Mouse (Mus musculus) kidney, adult 9 months (tissue): Measurements from ENCODE around the gene Galnt2.

Source experiments
- DNase-seq: peaks from one replicate; pipeline ENCODE4 v3.0.0; 2022

Galnt2 gene

GRCm38 (mm10) chr8:124274441-124275120, 43.4 kb downstream of the Galnt2 start:
- no peak for DNase-seq

DNA sequence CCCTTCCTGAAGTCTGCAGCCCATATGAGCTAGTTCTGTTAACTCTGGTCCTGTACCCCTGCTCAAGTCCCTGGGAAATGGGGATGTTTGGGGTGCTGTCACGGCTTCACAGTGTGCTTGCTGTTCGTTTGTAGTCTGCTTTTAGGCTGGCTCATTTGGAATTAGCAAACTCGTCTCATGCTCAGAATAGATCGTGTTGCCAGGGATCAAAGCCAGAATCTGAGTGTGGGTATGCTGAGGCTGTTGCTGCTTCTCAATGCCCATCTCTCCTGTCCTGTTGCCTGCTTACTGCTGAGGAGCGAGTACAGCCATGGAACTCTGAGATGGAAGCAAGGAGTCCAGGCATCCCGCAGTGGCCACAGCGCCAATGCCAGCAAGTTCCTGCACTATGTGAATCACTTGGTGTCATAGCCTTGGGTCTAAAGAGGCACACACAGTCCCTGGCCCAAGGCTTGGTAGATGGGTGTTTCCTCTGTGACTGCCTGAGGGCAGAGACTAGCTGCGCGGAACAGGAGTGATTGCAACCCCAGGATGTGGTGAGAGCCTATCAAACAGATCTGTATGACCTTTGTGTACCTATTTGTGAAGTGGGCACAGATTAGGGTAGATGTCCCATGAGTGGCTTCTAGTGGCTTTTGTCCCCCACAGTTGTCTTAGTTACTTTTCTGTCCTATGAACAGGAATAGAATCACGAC, 44.3 kb downstream of the Galnt2 start:
- DNase-seq = no peak

DNA sequence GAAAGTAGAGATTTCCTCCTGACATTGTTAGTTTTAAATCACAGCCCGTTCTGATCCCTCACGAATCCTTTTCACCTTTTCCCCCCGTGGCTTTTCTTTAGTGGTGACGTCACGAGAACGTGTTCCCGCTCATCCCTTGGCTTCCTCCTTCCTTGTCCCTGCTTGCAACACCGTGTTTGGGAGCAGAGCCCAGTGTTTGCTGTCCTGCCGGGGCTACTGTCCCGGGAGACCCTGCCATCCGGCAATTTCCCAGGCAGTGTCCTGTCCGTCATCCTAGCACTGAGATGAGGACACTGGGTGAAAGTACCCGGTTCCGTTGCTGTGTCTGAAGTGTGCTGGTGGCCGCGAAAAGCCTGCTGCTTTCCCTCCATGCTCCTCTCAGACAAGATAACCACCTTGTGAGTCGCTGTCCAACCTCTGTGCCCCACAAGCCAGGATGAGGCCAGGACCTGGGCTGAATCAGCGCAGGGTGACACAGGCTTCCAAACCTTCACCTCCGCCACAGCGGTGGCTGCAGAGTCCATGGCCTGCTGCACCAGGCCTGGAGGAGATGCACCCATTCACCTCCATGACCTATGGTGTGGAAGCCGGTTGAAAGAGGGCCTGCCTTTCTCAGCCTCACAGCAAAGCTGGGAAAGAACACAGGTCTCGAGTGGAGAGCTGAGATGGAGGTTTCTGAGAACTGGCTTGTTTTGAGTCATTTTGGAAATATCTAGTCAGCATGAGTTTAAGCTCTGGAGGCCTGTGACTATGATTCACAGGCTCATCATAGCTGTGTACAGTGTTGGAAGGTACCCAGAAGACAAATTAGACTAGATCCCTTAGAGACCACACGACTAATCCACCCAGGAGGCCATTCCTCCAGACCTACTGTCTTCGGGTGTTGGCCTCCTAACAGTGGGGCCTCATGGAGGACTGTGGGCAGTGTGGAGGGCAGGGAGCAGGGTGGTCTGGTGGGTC, 47.0 kb downstream of the Galnt2 start:
- no peak for DNase-seq

DNA sequence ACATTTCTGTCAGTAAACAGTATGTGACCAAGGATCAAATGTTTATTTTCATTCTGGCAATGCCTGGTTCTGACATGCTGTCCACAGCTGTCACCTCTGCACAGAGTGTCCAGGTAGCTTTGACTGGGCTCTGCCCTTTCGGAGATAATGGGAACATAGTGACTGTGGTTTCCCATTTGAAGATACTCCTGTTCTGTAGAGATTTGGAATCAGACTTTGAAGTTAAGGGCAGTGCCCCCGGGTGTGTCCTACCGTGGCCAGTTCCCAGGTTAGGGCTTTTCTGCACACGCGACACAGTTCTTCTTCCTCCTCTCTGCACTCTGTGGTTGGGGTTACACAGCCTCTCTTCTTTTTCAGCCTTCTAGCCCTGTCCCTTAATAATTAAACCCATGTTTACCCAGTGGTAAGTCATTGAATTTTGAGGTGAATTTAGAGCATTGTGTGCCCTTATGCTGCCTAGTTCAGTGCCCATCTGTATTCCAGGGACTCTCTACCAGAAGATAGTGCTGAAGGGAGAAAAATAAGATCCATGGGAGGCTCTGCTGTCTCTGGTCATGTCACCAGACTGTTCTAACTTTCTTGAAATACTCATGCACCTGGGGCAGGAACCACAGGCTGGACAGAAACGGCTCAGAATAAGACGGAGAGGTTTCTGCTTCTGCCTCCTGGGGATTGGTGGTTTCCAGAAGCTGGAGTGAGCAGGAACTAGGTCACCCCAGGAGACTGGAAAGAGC, 47.9 kb downstream of the Galnt2 start:
- peak; percentile 71 for DNase-seq

GRCm38 (mm10) chr8:124279690-124279985, 48.4 kb downstream of the Galnt2 start:
- DNase-seq = no peak

- DNase-seq = no peak
Observed at GRCm38 (mm10) chr8:124281700-124282541, 50.7 kb downstream of the Galnt2 start.

GRCm38 (mm10) chr8:124282878-124283630, 51.9 kb downstream of the Galnt2 start:
- DNase-seq = no peak

DNA sequence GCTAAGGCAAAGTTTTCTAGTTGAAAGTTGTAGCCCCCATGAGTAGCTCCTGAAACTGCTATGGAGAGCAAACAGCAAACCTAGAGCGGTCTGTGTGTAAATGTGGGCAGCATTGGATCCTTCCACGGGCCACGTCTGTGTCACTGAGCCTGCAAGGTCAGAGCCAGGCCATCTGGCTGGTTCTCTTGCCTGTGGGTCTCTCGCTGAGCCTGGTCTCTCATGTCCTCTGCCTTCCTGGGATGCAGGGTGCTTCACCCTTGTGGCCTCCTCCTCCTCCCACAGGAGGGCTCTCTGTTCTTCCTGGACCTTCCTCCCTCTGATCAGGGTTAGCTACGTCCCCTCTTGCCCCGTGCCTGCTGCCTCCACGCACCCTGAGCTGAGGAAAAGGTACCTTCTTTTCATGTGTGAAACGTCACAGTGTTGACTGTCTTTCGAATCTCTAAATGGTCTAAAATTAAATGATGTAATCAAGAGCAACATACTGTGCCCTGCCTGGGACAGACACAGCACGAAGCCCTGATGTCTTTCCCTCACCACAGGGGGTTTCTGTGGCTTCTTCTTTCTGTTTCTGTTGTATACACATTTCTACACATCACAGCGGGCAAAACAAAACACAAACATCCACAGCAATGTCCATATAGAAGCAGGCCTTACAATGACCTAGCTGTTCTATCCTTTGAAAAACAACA, 52.6 kb downstream of the Galnt2 start:
- DNase-seq = no peak

DNA sequence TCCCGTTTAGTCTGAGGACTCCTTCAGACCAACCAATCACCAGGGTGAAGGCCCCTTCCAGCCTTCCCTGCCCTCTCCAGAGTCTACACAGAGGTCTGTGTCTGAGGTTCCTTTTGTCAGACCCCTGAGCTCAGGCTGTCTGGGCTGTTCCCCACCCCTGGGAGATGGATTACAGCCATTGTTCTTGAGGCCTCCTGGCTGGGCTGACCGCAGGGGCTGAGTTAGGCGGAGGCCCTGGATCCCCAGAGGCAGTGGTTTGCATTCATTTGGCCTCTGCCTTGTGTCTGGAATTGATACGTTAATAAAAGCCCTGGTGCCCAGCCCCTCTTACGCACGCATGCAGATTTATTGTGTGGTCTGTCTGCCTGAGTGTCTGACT, 53.1 kb downstream of the Galnt2 start:
- no peak for DNase-seq

GRCm38 (mm10) chr8:124284984-124285576, 53.9 kb downstream of the Galnt2 start:
- DNase-seq = peak; percentile 88

GRCm38 (mm10) chr8:124286461-124287124, 55.4 kb downstream of the Galnt2 start:
- DNase-seq = no peak

DNA sequence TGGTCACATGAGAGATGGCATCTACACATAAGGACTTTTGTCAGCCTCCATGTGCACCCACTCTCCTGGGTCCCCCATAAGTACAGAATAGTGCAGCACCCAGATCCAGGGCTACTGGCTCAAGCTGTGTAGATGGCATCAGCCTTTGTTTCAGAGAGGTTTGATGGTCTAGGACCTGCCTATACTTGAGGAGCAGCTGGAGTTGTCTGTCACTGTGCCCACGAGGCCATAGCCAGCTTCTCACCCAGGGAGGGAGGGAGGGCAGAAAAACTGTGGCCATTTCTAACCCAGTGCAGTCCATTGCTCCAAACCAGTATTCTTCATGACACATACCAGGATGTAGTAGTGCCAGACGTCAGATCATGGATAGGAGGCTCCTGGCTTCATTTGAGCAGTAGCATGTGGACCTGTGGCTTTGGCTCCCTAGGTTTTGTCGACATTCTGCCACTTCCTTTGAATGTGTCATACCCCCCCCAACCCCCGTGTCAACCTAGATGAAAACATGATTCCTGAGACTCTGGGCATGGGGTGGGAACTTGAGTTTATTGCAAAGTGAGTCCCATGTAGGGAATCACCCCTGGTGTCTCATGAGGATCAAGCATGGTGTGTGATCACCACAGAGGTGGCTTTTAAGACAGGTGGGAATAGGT, 57.1 kb downstream of the Galnt2 start:
- DNase-seq = no peak

DNA sequence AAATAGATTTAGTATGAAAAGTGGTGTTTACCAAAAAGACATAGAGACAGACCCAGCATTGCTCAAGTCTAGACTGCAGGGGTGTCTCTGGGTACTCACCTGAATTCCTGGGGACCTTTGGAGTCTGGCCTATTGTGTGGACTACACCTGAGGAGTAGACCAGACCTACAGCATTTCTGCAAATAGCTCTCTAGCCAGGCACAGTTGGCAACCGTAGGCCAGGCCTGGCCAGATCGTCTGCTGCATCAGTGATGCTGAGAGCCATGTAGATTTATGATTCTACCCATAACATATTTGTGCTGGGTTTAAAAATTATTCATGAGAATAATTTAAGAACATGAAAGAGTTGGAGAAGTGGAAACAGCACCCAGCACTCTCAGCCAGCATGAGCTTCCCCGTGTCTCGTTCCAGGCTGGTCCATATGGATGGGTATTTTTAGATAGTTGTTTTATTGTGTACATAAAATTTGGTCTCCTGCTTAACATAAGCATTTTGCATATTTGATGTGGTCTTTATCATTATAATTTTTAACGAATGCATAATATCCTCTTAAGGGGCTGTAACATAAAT, 58.4 kb downstream of the Galnt2 start:
- DNase-seq = no peak

GRCm38 (mm10) chr8:124290911-124291691, 59.9 kb downstream of the Galnt2 start:
- peak; percentile 39 for DNase-seq

DNA sequence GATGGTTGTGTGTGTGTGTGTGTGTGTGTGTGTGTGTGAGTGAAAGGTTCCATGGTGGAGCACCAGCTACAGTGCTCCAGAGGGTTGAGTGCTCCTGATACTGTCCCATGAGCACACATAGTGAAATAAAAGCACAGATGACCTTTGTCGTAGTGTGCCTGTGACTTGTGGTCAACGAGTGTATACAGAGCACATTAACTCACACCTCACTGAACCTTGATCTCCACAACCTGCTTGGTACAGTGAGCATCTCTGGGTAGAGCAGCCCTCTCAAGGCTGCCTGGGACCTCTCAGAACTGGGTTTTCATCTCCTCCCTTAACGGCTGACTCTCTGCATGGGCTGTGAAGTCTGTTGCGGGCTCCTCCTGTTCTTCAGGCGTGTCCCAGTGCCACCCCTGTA, 60.5 kb downstream of the Galnt2 start:
- no peak for DNase-seq

DNA sequence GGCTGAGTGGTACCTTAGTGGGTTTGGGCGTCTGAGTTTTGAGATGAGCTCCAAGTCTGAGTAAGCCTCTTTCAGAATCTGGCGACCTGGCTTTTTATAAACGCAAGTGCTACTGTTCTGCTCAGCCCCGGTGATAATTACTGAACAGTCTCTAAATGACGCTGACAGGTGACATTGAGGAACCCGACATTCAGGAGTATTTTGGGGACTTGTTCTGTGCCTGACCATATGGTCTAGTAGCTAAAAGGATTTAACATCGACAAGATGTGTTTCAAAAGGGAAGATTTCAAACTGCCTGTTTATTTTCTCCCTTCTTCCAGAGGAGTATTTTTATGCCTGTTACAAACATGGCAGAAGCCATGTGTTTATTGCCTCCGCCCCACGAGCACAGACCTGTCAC, 61.8 kb downstream of the Galnt2 start:
- DNase-seq = no peak

DNA sequence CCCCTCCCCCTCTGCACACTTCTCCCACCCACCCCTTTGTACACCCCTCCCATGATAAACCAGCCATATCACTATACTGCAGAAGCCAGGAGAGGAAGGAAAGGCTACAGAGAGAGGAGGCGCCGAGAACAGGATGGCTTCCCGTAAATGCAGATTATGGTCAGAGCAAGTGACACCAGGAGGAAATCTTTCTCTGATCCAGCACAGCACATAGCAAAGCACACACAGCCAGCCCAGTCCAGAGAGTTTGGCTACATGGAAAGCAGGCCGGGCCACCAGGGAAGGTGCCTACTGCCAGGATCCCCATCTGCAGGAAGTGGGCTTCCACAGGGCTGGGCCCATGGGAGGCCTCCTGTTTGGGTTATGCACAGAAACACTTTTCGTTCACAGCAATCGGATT, 63.2 kb downstream of the Galnt2 start:
- DNase-seq = no peak

DNA sequence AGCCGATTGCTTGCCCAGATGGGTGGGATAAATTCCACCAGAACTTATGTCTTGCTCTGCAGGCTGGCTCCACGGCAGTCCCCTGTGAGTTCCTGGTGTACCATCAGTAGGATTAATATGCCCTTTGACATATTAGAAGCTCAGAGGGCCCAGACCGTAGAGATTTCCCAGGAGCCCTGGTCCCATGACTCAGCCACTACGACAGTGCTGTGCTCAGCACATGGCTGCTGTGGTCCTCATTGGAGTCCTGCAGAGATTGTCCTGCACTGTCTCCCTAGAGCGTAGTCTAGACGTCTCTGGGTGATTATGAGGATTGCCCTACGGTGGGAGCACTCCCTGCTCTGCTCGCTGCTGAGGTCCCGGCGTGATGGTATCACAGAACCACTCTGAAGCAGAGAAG, 63.7 kb downstream of the Galnt2 start:
- no peak for DNase-seq
